Mouse (Mus musculus) urinary bladder, postnatal 25 days (tissue): ENCODE measurements around the gene Zfp952.
A peak's percentile ranks its signal among the peaks of the same experiment; 100 is the strongest.
"Not testable (repeated sequence)": the region's sequence is repeated elsewhere in the genome, so short reads cannot be mapped to it uniquely, and the experiment has no call there.

Experiments
- DNase-seq: peaks from one replicate; pipeline ENCODE4 v3.0.0; 2022; ENCODE audit warnings: low spot score

Gene Zfp952

DNA sequence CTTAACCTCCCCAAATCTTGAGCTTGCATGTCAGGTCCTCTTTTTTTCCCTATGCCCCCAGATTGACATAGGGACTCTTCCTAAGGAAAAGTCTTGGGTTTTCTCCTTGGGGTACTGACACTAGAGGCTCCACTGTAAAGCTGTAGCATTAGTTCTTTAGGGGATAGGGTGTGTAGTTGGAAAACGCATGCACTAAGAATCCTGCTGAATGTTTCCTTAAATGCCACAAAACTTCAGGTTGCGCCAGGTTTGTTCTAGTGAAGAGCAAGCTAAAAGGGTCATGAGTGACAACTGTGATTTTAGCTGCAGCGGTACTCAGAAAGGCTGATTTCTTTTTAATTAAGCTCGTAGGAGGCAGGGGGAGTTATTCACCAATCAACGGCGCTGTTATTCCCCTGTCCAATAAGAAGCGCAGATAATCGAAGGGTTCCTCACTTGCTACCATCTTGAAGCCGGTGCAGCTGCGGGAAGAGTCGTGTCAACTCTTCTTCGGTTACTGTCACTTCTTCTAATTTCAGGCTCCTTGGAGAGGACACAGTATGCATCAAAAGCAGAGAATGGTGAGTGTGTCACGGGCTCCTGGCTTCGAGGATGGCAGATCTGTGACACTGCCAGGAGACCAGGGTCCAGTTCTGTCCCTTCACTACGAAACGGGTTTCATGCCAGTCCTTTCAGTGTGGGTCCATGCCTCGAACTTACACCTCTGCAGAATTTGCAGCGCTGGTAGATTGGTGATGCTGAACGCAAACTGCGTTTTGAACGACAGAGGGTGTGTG, at the start of gene Zfp952:
Gene Zfp952 (plus strand): TSS at position 431 of the 776 bp plus-strand sequence.
- peak; percentile 66 for DNase-seq

DNA sequence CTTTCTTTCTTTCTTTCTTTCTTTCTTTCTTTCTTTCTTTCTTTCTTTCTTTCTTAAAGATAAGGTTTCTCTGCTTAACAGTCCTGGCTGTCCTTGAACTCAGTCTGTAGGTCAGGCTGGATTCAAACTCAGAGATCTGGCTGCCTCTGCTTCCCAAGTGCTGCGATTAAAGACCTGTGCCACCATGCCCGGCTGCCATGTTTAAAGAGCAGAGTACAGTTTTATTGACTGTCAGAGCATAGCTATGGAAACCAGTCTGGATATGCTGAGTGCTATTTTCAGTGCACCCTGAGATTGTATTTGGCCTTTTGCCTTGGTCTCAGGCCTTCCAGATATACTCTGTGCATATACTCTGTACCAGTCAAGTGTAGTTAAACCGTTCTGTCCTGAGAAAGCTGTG, 49.3 kb upstream of the Zfp952 start:
- DNase-seq: no peak

DNA sequence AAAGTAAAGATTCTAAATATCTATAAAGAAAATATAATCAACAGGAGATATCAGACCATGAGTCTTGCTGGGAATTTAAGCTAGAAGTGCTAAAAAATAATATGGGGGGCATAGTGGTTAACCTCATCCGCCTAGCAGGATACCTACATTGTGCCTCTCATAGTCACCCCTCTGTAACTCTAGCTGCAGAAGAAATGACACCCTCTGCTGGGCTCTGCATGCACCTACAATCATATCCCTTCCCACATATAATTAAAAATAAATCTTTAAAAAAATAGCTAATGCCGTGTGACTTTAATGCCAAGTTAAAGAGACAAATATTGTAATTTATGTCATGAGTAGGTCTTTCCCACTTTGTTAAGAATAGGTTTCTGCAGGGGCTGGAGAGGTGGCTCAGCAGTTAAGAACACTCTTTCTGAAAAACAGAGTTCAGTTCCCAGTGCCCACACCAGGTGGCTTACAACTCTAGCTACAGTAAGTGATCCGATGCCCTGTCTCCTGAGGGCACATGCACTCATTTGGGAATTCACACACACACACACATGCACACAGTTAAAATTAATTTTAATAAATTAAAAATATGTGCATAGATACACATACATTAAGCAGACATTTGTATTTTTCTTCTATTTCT, 48.4 kb upstream of the Zfp952 start:
- no peak for DNase-seq

DNA sequence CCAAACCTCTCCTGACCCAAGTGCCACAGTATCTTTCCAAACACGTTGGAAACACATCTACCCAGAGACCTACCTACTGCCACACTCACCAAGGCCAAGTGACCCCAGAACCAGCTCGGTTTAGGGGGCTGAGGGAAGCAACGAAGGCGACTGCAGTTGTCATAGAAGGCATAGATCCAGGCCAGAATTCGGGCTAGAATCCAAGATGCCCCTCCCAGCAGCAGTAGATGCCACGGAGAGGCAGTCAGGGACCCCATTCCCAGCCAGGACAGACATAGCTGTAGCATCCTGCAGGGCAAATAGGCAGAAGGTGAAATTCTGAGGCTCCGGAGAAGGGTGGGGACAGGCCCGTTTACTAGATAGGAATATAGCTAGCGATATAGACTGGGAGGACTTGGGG, 46.2 kb upstream of the Zfp952 start:
- DNase-seq: no peak

DNA sequence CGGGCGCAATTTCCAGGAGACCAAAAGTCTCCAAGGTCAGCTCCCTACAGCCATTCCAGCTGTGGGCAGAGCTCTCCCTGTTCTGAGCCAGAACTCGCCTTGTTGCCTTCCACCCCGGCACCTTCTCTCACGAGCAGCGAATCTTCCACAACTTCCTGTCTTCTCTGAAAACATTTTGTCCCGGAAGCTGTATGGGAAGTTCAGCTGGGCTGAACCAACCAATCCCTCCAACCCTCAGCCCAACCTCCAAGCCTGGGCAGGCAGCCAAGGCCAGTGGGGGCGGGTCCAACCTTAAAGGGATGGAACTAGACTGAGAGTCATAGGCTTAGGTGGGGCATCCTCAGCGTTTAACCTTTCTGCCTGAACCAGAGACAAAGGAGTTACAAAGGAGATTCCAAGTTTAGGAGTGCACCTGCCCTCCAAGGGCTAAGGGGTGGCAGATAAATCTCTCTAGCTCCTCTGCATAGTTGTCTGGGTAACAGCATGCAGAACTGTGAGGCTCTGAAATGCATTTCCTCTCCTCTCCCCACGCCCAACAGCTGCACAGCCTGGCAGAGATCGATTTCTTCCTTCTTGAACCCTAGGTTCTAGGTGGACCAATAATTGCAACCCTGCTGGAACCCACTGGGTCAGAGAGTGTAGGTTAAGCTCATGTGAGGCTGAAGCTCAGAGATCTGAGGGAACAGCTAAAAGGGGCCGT, 45.6 kb upstream of the Zfp952 start, which contains the start of gene Cyp4f13:
Gene Cyp4f13 (minus strand): TSS at position 188 of the 700 bp plus-strand sequence.
- DNase-seq: peak; percentile 99

DNA sequence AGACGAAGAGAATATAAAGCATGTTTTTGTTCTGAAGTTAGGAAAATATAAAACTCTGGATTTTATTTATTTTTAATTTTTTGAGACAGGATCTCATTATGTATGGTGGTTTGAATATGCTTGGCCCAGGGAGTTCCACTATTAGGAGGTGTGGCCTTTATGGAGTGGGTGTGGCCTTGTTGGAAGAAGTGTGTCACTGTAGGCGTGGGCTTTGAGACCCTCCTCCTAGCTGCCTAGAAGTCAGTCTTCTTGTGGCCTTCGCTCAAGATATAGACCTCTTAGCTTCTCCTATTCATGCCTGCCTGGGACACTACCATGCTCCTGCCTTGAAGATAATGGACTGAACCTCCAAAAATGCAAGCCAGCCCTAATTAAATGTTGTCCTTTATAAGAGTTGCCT, 42.8 kb upstream of the Zfp952 start:
- no peak for DNase-seq

DNA sequence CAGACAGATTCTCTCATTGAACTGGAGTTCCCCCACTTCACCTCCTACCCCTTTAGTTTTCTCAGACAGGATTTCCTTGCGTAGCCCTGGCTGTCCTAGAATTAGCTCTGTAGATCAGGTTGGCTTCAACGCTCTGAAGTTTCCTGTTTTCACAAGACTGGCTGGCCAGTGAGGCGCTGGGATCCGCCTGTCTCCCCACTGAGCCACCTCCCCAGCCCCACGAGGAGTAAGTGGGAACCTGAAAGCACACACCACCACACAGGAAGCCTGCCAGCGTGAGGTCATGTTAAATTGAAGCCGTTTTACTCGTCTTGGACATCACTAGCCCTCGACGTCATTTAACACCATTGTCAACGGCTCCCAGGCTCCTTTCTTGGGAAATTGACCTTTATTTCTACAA, 41.9 kb upstream of the Zfp952 start:
- DNase-seq: no peak

DNA sequence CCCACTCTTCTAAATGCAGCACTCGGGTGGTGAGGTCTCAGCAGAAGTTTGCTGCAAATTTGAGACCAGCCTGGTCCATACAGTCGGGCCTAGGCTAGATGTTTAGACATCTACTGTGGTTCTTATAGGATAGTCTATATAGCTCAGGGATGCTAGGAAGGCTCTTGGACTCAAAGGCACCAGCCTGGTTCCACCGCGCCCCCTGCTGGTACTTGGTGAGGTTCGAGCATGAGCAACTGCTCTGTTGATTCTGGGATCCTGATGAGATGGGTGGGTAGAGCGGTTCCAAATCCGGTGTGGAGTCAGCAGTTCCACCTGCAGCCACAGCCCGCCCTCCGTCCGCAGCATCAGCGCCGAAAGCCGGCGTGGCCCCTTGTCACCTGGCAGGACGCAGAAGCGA, 41.5 kb upstream of the Zfp952 start:
- DNase-seq: peak; percentile 86

DNA sequence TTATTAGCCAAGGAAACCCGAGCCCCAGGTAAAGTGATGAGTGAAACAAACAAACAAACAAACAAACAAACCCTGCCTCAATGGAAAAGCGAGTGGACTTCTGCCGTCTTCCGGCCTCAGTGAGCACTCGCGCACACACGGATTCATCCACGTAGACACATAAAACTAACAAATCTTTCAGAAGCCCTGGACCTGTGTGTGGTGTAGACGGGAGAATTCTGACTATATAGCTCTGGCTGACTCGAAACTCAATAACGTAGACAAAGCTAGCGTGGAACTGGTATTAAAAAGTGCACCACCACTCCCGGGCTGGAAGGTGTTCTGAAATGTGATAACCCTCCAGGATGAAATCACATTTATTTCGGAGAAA, 27.7 kb upstream of the Zfp952 start:
- peak; percentile 14 for DNase-seq

DNA sequence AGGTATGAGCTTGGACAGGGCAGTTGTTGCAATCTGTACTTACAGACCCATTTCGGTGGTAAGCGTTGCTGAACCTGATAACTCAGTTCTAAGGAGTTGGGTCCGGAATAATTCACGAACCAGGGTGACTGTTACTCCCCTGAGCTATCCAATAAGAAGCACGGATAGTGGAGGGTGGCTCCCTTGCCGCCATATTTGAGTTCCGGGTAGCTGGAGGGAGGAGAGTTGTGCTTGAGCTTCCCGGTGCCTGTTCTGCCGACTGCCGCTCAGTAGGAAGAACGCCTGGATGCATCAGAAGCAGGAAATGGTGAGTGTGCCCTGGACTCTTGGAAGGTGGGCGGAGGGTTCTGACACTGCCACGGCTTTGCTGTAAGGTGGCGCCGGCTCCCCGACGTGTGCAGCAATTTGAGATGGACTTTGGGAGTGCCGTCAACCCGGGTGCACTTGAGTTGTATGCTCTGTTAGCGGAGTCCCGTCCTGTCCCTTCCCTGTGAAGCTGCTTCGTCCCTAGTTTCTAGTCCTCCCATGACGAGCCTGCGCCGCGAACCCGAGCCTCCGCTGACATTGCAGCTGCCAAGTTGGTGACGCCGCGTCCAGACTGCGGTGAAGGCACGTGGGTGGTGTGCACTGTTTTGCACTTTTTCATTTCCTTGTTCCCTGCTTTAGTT, 27.2 kb upstream of the Zfp952 start, which contains the start of gene Zfp472:
Gene Zfp472 (plus strand): TSS at position 192 of the 668 bp plus-strand sequence.
- DNase-seq: peak; percentile 84

DNA sequence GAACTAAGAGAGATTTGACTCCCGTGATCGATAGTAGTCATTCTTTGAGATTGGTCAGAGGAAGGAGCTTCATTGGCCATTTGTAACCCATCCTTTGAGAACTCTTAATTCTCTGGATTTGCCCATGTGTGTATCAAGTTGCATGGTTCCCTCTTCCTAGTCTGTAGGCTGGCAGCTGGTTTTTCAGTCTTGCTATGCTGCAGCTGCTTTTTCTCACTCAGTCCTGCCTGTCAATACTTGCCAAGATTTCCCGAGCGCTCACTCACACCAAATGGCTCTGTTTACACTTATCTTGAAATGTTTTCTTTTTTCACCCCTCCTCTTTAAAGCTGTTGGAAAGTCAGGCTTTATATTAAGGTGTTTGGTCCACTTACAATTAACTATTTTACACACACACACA, 11.6 kb upstream of the Zfp952 start:
- no peak for DNase-seq

DNA sequence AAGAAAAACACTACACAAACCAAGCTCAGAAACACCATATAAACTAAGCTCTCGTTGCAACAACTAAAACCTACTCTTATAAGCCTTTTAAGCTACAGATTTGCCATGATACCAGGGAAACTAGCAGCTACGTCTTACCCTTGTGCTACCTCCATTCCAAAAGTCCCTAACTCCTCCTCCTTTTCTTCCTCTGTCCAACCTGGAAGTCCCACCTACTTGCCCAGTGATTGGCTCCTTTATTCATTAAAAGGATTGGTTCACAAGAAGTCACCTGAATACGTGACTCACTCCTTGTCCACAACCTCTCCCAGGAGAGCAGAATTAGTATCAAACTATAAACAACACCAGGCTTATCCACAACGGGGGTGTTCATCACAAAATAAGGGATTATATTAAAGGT, 6.6 kb upstream of the Zfp952 start:
- DNase-seq: no peak

DNA sequence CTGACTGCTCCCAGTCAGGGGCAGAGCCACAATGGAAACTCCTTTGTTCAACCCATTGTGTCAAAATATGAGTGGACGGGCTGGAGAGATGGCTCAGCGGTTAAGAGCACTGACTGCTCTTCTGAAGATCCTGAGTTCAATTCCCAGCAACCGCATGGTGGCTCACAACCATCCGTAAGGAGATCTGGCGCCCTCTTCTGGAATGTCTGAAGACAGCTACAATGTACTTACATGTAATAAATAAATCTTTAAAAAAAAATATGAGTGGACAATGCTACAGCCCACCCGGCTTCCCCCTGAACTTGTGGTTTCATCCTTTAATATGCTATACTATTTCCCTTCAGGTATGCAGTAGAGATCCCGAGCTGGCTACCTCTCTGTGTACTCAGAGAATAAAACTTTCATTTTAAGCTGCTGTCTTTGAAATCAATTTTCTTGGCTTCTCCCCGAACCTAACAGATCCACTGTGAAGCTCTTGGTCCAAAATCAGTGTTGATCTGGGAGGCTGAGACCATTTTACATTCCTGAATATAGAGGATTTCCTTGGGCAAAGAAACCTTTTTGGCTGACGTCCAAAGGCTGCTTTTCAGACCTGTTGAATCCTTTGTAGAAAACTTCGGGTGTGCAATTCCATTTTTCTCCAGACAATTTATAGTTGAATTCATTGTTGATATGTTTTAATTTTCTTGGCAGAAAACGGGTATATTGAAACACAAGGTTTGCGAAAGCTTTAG, 797 bp upstream of the Zfp952 start:
- DNase-seq: no peak

DNA sequence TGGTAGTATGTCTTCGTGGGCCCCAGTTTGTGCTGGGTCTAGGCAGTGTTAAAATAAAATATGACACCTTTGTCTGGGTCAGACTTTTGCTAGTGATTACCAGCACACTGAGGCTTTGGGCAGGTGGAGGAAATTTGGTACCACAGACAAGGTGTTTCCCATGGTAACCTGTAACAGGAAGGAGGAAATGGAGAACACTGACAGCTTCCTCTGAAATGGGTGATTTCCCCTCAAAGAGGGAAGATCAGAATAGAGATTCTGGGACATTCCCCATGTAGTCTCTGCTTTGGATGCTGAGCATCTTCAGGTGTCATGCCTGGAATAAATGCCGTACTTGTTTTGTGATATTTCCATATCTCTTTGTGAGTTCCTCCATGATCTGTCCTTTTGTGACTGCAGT, 5.6 kb downstream of the Zfp952 start:
- no peak for DNase-seq

DNA sequence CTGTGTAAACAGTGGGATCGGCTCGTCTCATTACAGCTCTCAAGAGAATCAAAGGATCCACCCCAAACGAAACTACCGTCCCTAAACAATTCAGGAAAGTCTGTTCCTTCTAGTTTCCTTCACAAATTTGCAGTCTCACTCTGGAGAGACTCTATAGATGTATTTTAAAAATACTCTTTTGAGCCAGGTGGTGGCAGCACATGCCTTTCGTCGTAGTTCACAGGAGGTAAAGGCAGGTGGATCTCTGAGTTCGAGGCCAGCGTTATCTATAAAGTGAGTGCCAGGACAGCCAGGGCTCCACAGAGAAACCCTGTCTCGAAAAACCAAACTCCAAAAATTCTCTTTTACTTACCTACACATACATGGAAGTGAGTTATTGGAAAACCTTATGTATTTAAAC, 15.4 kb downstream of the Zfp952 start:
- no peak for DNase-seq

DNA sequence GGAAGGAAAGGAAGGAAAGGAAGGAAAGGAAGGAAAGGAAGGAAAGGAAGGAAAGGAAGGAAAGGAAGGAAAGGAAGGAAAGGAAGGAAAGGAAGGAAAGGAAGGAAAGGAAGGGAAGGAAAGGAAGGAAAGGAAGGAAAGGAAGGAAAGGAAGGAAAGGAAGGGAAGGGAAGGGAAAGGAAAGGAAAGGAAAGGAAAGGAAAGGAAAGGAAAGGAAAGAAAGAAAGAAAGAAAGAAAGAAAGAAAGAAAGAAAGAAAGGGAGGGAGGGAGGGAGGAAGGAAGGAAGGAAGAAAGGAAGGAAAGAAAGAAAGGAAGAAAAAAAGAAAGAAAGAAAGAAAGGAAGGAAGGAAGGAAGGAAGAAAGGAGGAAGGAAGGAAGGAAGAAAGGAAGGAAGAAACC, 27.5 kb downstream of the Zfp952 start:
- not testable (repeated sequence) for DNase-seq

DNA sequence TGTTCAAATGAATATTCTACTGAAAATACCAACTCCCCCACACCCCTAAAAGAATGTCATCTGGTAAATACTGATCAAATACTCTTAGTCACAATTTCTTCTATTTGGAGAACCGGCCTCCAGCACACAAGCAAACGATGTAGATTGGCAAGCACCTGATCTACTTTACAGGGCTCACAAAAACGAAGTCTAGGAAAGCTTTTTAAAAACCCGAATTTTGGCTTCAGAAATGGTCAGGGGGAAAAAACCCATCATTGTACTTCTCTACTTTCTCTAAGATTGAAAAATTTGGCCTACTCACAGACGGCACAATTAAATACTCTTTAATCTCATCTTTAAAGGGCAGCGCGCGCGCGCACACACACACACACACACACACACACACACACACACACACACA, 39.4 kb downstream of the Zfp952 start:
- DNase-seq: no peak

DNA sequence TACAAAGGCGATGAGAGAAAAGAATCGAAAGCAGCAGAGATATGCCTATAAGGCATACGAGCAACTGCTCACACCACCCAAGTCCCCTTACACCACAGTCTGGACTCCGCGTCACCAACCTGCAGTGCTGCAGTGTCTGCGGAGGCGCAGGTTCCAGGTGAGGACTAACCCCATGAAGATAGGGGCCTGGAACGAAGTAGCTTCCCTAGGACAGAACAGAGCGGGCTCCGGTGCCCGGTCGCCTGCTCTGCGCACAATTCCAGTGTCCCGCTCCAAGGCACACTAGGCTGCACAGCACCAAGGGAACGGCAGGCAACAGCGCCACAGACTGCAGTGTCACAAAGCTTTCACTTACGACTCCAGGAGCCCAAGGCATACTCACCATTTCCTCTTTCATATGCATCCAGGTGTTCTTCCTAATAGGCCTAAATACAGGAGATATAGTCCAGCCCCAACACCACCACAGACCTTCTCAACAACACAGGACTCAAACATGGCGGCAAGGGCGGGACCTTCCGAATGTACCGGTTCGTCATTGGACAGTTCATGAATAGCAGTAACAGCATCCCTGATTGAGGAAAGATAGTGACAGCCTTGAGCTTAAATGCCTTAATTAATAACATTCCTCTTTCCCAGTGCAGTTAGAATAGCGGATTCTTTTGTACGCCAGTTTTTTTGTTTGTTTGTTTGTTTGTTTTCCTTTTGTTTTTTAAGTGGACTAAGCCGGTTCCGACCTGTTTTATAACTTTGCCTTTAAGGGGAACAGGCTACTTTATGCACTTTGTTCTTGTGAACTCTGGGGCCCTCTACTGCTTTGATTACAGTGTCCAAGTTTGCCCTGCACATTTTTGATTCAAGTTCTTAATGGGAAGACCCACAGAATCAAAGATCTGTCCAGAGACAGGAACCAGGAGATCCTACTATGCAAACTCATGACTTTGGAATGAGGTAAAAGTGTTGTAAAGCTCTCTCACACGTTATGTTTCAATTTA, 40.3 kb downstream of the Zfp952 start, which contains the start of gene Zfp763:
Gene Zfp763 (minus strand): TSS at position 503 of the 992 bp plus-strand sequence.
- DNase-seq: peak; percentile 54
